Mouse (Mus musculus): ENCODE measurements around the gene Tmc6. TPM values are rescaled to one million over a fixed set of nuclear protein-coding genes. Genes with fewer than 3 reads are reported as not detected.
A peak's percentile ranks its signal among the peaks of the same experiment; 100 is the strongest.

Gene Tmc6
- polyA plus RNA-seq, 1 experiment = 78.2 TPM

- TF ChIP-seq GATA1 (IDR thresholded peaks at IDR 0.05; ENCODE audit: borderline replicate concordance, low read length) (no peak), FLI1 (IDR thresholded peaks at IDR 0.05; ENCODE audit: low read length) (no peak)
- Histone ChIP-seq H3K4me1 (peaks cover 11% of the 10 kb centered on the region), H3K27me3 (replicated peaks) (no peaks in the 10 kb centered on the region), H3K36me3 (replicated peaks; ENCODE audit: low read length) (peaks cover 96% of the 10 kb centered on the region), H3K4me3 (replicated peaks) (no peak overlapping the region), H3K9me3 (no peaks in the 10 kb centered on the region)
These were observed 20.2 kb downstream of the Tmc6 start for GRCm38 (mm10) chr11:117761801-117762200.

- peaks cover 8% of the 10 kb centered on the region for H3K4me1 ChIP-seq
- peaks cover 95% of the 10 kb centered on the region for H3K36me3 ChIP-seq (replicated peaks; ENCODE audit: low read length)
- no peak overlapping the region for H3K4me3 ChIP-seq (replicated peaks)
- no peak for TF ChIP-seq FLI1 (IDR thresholded peaks at IDR 0.05; ENCODE audit: low read length)
- no peak for TF ChIP-seq GATA1 (IDR thresholded peaks at IDR 0.05; ENCODE audit: borderline replicate concordance, low read length)
- H3K9me3 ChIP-seq = no peaks in the 10 kb centered on the region
- no peaks in the 10 kb centered on the region for H3K27me3 ChIP-seq (replicated peaks)
These were observed 21.5 kb downstream of the Tmc6 start for GRCm38 (mm10) chr11:117760374-117761119.

DNA sequence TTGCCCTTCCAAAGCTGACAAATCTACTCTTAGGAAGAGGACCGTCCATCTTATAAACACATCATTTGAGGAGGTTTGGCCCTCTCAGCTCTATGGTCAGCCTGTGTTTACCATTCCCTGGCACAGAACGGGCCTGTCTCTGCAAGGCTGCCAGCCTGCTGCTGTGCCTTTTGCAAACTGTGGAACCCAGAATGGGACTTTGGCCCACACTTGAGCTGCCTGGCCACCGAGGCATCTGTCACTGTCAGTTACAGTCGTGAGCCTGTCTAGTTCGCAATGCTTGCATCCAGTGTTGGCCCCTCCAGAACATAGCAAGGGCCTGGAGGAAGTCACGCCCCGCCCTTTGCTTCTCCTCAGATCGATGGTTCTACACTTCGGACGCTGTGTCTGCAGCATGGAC, 22.7 kb downstream of the Tmc6 start:
- H3K9me3 ChIP-seq = no peaks in the 10 kb centered on the region
- H3K4me3 ChIP-seq (replicated peaks) = no peak overlapping the region
- TF ChIP-seq FLI1 (IDR thresholded peaks at IDR 0.05; ENCODE audit: low read length) (no peak), GATA1 (IDR thresholded peaks at IDR 0.05; ENCODE audit: borderline replicate concordance, low read length) (no peak)
- H3K36me3 ChIP-seq (replicated peaks; ENCODE audit: low read length) = peaks cover 95% of the 10 kb centered on the region
- H3K4me1 ChIP-seq = peaks cover 3% of the 10 kb centered on the region; the same call in 1 of the 2 replicates
- no peaks in the 10 kb centered on the region for H3K27me3 ChIP-seq (replicated peaks)

- no peaks in the 10 kb centered on the region for H3K9me3 ChIP-seq
- no peaks in the 10 kb centered on the region for H3K4me1 ChIP-seq
- peak overlapping the region; percentile 20 for H3K4me3 ChIP-seq (replicated peaks)
- peaks cover 96% of the 10 kb centered on the region for H3K36me3 ChIP-seq (replicated peaks; ENCODE audit: low read length)
- no peak for TF ChIP-seq FLI1 (IDR thresholded peaks at IDR 0.05; ENCODE audit: low read length)
- TF ChIP-seq GATA1 (IDR thresholded peaks at IDR 0.05; ENCODE audit: borderline replicate concordance, low read length) = no peak
- H3K27me3 ChIP-seq (replicated peaks) = no peaks in the 10 kb centered on the region
These were observed 26.1 kb downstream of the Tmc6 start for GRCm38 (mm10) chr11:117755891-117756290.

- H3K36me3 ChIP-seq (replicated peaks; ENCODE audit: low read length) = peaks cover 96% of the 10 kb centered on the region
- H3K9me3 ChIP-seq = no peaks in the 10 kb centered on the region
- no peak for TF ChIP-seq GATA1 (IDR thresholded peaks at IDR 0.05; ENCODE audit: borderline replicate concordance, low read length)
- no peak for TF ChIP-seq FLI1 (IDR thresholded peaks at IDR 0.05; ENCODE audit: low read length)
- no peaks in the 10 kb centered on the region for H3K27me3 ChIP-seq (replicated peaks)
- no peak overlapping the region for H3K4me3 ChIP-seq (replicated peaks)
- peaks cover 5% of the 10 kb centered on the region for H3K4me1 ChIP-seq
These were observed 30.5 kb downstream of the Tmc6 start for GRCm38 (mm10) chr11:117751544-117751943.

- no peak overlapping the region for H3K4me3 ChIP-seq (replicated peaks)
- peaks cover 5% of the 10 kb centered on the region for H3K4me1 ChIP-seq
- H3K36me3 ChIP-seq (replicated peaks; ENCODE audit: low read length) = peaks cover 96% of the 10 kb centered on the region
- no peak for TF ChIP-seq FLI1 (IDR thresholded peaks at IDR 0.05; ENCODE audit: low read length)
- TF ChIP-seq GATA1 (IDR thresholded peaks at IDR 0.05; ENCODE audit: borderline replicate concordance, low read length) = no peak
- no peaks in the 10 kb centered on the region for H3K9me3 ChIP-seq
- no peaks in the 10 kb centered on the region for H3K27me3 ChIP-seq (replicated peaks)
These were observed 32.6 kb downstream of the Tmc6 start for GRCm38 (mm10) chr11:117749414-117749813.

DNA sequence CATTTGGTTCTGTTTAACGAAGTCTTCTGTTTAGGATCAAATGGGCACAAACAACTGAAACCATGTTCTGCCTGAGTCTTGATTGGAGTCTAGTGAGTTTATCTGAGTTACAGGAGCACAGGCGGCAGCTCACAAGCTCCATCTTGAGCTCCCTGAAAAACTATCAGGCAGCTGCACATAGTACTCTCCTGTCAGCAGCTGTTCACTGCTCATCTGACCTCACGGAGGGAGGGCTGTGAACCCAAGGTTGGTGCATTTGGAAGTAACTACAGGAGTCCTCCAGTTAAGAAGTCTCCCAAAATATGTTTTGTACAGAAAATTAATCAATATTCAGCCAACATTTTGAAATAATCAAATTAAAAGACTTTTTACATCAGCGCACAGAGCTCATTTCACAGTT, 33.4 kb downstream of the Tmc6 start:
- Histone ChIP-seq H3K4me1 (peaks cover 7% of the 10 kb centered on the region), H3K36me3 (replicated peaks; ENCODE audit: low read length) (peaks cover 94% of the 10 kb centered on the region), H3K9me3 (no peaks in the 10 kb centered on the region), H3K4me3 (replicated peaks) (no peak overlapping the region), H3K27me3 (replicated peaks) (no peaks in the 10 kb centered on the region)
- no peak for TF ChIP-seq FLI1 (IDR thresholded peaks at IDR 0.05; ENCODE audit: low read length)
- TF ChIP-seq GATA1 (IDR thresholded peaks at IDR 0.05; ENCODE audit: borderline replicate concordance, low read length) = no peak

- Histone ChIP-seq H3K4me3 (replicated peaks) (no peak overlapping the region), H3K9me3 (no peaks in the 10 kb centered on the region), H3K4me1 (peaks cover 20% of the 10 kb centered on the region), H3K27me3 (replicated peaks) (no peaks in the 10 kb centered on the region), H3K36me3 (replicated peaks; ENCODE audit: low read length) (peaks cover 97% of the 10 kb centered on the region)
- TF ChIP-seq FLI1 (IDR thresholded peaks at IDR 0.05; ENCODE audit: low read length) = no peak
- TF ChIP-seq GATA1 (IDR thresholded peaks at IDR 0.05; ENCODE audit: borderline replicate concordance, low read length) = no peak
These were observed 38.5 kb downstream of the Tmc6 start for GRCm38 (mm10) chr11:117743454-117744030.

DNA sequence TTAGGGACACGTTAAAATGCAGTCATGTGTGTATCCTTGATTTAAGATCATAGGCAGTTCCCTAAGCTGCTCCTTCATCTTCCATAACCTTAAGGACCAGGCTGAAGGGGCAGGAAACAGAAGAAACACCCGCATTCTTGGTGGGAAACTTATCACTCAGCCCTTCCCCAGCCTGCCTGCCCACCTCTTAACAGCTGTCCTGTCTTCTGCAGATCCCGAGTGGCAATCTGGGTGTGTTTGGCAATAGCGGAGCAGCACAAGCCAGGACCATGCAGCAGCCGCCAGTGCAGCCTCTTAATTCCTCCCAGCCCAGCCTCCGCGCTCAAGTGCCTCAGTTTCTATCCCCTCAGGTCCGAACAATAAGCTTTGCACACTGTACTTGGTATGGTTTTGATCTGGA, 39.3 kb downstream of the Tmc6 start:
- peaks cover 15% of the 10 kb centered on the region for H3K4me1 ChIP-seq
- peaks cover 97% of the 10 kb centered on the region for H3K36me3 ChIP-seq (replicated peaks; ENCODE audit: low read length)
- H3K27me3 ChIP-seq (replicated peaks) = no peaks in the 10 kb centered on the region
- no peak overlapping the region for H3K4me3 ChIP-seq (replicated peaks)
- no peaks in the 10 kb centered on the region for H3K9me3 ChIP-seq
- TF ChIP-seq FLI1 (IDR thresholded peaks at IDR 0.05; ENCODE audit: low read length) (no peak), GATA1 (IDR thresholded peaks at IDR 0.05; ENCODE audit: borderline replicate concordance, low read length) (no peak)

- Histone ChIP-seq H3K27me3 (replicated peaks) (no peaks in the 10 kb centered on the region), H3K4me1 (peaks cover 15% of the 10 kb centered on the region), H3K36me3 (replicated peaks; ENCODE audit: low read length) (peaks cover 97% of the 10 kb centered on the region), H3K4me3 (replicated peaks) (no peak overlapping the region), H3K9me3 (no peaks in the 10 kb centered on the region)
- TF ChIP-seq FLI1 (IDR thresholded peaks at IDR 0.05; ENCODE audit: low read length) (no peak), GATA1 (IDR thresholded peaks at IDR 0.05; ENCODE audit: borderline replicate concordance, low read length) (no peak)
These were observed 39.8 kb downstream of the Tmc6 start for GRCm38 (mm10) chr11:117742243-117742642.

All from megakaryocyte, embryonic 14.5 days (primary cell).